ENCODE assay signal across 12 mouse cellular contexts in the genomic region with DNA sequence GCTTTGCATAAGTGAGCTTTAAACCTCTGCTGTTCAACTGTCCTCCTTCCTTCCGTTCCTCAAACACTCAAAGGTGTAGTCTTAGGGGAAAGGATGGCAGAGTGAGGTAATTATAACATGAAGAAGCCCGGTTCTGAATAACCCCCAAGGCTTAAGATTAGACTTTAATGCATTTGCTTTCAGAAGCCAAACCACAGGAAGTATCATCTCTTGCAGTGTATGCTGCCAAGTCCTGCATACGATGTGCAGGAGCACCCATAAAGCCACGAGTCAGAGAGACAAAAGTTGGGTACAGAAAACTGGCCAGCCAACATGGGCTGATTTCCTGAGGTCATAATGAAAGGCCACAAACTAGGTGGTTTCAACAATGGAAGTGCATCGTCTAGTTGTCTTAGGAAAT.
"Had no signal": no experiment of that assay in that cellular context is flagged by ENCODE, and none has a peak within 500 bp of the region (broad histone marks: within the 10 kb centered on the region; RNA-seq: fewer than 3 reads in every experiment).

No protein-coding gene starts in this region.

- H3K9me3 ChIP-seq: limb, embryonic 13.5 days; liver, embryonic 12.5 days; megakaryocyte, embryonic 14.5 days; midbrain, embryonic 12.5 days had no signal

- H3K4me3 ChIP-seq: limb, embryonic 13.5 days; liver, embryonic 12.5 days; megakaryocyte, embryonic 14.5 days; midbrain, embryonic 12.5 days had no signal

- H3K4me2 ChIP-seq: limb, embryonic 13.5 days; liver, embryonic 12.5 days; lung, embryonic 14.5 days; midbrain, embryonic 12.5 days had no signal

- H3K36me3 ChIP-seq: limb, embryonic 13.5 days; liver, embryonic 12.5 days; midbrain, embryonic 12.5 days had no signal

- DNase-seq: kidney, postnatal 25 days; left cerebral cortex, postnatal 4 days; lung, embryonic 14.5 days; lung, postnatal 10 days; lung, postnatal 4 days; right cerebral cortex, postnatal 14 days; thymus, postnatal 4 days had no signal

- ATAC-seq: liver, embryonic 12.5 days; midbrain, embryonic 16.5 days had no signal

- H3K9ac ChIP-seq: limb, embryonic 13.5 days; liver, embryonic 12.5 days; lung, embryonic 14.5 days; midbrain, embryonic 12.5 days had no signal

- H3K27ac ChIP-seq: limb, embryonic 13.5 days; liver, embryonic 12.5 days; midbrain, embryonic 12.5 days had no signal

- H3K27me3 ChIP-seq: limb, embryonic 13.5 days; liver, embryonic 12.5 days; megakaryocyte, embryonic 14.5 days; midbrain, embryonic 12.5 days had no signal
